Mouse (Mus musculus) cortical plate, adult 2 months (tissue): ENCODE results near the gene Scube3.

Source experiments
- CTCF ChIP-seq: fragments of 200-500 bp; IDR thresholded peaks from 2 replicates; pipeline ENCODE4 v1.5.1; 2011; ENCODE audit warnings: mild to moderate bottlenecking, control low read depth, low read length; ENCODE audit not compliant: insufficient read depth; ENCODE audit errors: extremely low read depth
- POLR2A ChIP-seq: fragments of 200-500 bp; IDR thresholded peaks from 2 replicates; pipeline ENCODE4 v1.6.1; 2011; ENCODE audit warnings: mild to moderate bottlenecking, low read length, control low read depth; ENCODE audit not compliant: insufficient read depth; ENCODE audit errors: extremely low read depth

DNA sequence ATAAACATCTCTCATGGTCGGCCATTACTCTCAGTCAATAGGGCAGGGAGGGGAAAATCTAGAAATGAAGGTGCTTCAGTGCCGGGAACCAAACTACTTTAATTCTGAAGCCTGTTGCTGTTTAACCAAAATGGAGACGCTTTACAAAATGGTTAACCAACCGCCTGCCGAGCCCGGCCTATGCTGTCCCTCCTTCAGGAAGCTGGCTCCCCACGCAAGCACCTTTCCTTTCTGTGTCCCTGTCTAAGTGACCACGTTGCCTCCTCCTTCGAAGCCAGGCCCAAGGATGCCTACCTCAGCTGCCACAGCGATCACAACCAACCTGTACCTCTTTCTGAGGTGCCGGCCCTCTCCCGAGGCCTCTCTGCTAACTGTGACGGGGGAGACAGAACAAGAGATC, 44.6 kb upstream of the Scube3 start:
- TF ChIP-seq POLR2A (no peak), CTCF (no peak)
